Mouse (Mus musculus): ENCODE measurements around the gene Il2rb. TPM values are rescaled to one million over a fixed set of nuclear protein-coding genes. Genes with fewer than 3 reads are reported as not detected.

The Il2rb gene
- total RNA-seq, 2 experiments from 2014 or later: 0.08 TPM; not detected in 1

DNA sequence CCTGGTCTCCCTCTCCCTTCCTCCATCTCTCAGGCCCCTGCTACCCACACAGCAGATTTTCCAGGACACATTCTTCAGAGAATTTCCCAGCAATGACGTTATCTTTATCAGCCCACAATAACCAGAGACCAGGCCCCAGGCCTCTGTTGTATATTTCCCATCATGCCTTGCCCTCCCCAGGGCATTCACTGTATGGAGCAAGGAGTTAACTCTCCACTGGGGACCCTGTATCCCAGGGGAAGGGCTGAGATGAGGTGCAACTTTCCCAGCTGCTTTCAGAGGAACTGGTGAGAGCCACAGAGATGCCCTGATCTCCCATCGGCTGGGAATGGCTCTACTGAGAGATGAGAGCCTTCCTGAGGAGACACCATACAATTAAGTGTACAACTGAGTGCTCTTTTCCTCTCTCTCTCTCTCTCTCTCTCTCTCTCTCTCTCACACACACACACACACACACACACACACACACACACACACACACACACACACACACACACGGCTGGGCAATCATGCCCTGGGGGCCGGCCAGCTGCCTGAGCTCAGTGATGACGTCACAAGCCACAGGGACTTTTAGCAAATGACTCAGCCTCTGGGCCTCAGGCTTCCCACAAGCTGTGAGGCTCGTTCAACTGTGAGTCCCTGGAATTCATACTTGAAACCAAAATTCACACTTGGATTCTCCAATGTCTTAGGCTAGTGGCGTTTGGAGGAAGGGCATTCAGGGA, 45.2 kb downstream of the Il2rb start:
- intact Hi-C loops (cut with DNase I): loop anchor here (2.0 to 10.0 kb wide), 3 partner anchors 75 to 295 kb away; no protein-coding TSS in a partner anchor
- peak; percentile 50 for DNase-seq

DNA sequence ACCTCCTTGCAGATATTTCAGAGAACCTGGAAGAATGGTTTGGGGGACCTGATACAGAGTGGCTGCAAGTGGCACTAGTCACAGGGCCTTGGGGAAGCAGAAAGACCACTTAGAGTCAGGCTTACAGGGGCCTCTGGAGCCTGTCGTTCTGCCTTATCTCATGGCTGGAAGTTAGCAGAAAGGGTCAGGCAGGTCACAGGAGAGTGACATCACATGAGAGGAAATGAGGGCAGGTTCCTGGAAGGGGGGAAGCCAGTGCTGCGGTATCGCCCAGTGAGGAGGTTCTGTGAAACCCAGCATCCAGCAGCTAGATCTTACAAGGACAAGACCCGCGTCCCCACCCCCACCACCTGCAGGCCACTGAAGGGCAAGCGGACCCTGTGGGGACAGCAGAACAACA, 45.9 kb downstream of the Il2rb start:
- DNase-seq: no peak
- intact Hi-C loops (cut with DNase I): loop anchor here (2.0 to 10.0 kb wide), 3 partner anchors 76 to 296 kb away; no protein-coding TSS in a partner anchor

GRCm38 (mm10) chr15:78447746-78448535, 47.1 kb downstream of the Il2rb start:
- intact Hi-C loops (cut with DNase I): loop anchor here (2.0 to 10.0 kb wide), 3 partner anchors 77 to 297 kb away; no protein-coding TSS in a partner anchor
- peak; percentile 97 for DNase-seq

DNA sequence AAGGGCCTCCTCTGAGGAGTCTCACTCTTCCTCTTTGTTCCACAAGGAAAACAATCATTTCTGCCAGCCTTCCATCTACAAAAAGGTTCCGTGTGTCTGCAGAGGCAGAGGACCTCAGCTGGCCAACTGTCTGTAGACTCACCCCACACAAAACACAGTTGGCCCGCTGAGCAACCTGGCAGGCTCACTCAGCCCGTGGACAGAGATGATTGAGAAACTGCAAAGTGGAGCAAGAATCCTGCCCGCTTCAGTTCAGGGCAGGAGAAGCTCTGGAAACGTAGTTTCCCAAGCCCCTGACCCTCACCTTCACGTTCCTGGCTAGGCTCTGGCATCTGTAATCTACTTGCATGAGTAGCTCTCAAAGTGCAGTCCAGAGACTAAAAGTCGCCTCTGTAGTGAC, 48.0 kb downstream of the Il2rb start:
- DNase-seq: no peak
- intact Hi-C loops (cut with DNase I): loop anchor here (5.0 to 10.0 kb wide), 2 partner anchors 135 to 298 kb away; no protein-coding TSS in a partner anchor

- intact Hi-C loops (cut with DNase I): loop anchor here (10.0 kb wide), 1 partner anchor 301 kb away; no protein-coding TSS in a partner anchor
- no peak for DNase-seq
These were observed 51.2 kb downstream of the Il2rb start for GRCm38 (mm10) chr15:78443857-78444256.

DNA sequence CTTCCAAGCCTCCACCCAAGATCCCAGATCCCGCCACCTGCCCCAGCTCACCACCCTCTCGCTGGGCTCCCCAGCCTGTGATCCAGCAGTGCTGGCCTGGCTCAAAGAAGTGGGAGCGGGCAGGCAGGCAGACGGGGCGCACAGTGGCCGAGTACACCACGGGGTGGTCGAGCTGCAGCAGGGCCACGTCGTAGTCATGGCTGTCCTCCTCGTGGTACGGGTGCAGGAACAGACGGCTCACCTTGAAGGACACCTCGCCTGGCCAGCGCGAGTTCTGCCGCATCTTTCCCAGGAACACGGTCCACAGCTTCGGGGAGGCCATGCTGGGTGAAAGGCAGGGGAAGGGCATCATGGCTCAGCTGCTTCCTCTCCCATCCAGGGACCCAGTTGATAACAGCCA, 52.8 kb downstream of the Il2rb start:
- intact Hi-C loops (cut with DNase I): loop anchor here (10.0 kb wide), 1 partner anchor 303 kb away; no protein-coding TSS in a partner anchor
- DNase-seq: no peak

DNA sequence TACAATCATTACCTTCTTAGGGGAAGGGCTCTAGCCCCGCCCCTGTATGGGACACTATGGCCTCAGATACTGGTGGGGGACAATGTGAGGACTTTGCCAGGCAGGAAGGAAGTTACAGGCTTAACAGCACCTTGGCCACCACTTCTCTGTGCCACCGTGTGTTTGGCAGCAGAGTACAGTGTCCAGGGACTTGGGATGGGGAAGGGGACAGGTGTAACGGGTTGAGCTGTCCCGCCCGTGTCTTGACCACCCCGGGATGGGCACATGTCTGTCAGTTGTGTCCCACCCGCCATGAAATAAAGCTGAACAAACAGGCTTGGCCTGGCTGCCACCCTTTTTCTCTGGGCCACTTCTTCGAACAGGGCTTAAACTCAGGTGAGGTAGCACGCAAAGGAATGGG, 56.1 kb downstream of the Il2rb start:
- DNase-seq: no peak

DNA sequence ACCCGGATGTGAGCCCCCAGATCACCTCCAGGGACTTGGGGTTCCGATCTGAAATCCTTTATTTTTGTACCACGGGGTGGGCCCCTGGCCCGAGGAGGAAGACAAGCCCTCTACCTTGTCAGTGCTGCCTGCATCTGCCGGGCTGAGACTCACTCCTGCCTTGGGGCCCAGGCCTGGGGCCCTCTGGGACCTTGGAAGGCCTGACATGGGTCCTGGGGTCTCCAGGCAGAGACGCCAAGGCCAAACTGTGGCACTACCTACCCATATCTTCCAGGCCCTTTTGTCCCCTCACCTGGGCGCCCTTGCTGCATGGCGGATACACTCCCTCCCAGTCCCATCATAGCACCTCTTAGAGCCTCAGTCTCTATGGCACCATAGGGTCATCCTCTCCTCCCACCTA, 56.6 kb downstream of the Il2rb start:
- intact Hi-C loops (cut with DNase I): loop anchor here (10.0 kb wide), 1 partner anchor 464 kb away; the partner anchor contains the start of gene Eif3d
- no peak for DNase-seq

More for the DNA sequence above, 56.1 kb downstream of the Il2rb start:
- intact Hi-C loops (cut with DNase I): loop anchor here (10.0 kb wide), 1 partner anchor 464 kb away; the partner anchor contains the start of gene Eif3d

DNA sequence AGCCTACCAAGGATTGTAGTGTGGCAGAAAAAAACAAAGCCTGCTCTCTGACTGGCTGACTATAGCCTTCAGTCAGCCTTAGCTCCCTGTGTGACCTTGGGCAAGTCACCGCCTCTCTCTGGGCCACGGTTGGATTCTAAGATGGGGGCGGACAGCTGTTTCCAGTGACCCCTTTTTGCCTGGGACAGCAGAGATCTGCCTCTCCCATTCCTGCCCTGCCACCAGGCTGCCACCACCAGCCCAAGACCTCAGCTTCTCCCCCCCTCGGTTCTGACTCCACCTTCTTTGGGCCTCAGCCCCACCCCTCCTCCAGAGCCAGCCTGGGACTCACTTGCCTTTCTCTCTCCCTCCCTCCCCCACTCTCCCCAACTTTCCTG, 57.1 kb downstream of the Il2rb start:
- no peak for DNase-seq
- intact Hi-C loops (cut with DNase I): loop anchor here (10.0 kb wide), 1 partner anchor 463 kb away; the partner anchor contains the start of gene Eif3d

DNA sequence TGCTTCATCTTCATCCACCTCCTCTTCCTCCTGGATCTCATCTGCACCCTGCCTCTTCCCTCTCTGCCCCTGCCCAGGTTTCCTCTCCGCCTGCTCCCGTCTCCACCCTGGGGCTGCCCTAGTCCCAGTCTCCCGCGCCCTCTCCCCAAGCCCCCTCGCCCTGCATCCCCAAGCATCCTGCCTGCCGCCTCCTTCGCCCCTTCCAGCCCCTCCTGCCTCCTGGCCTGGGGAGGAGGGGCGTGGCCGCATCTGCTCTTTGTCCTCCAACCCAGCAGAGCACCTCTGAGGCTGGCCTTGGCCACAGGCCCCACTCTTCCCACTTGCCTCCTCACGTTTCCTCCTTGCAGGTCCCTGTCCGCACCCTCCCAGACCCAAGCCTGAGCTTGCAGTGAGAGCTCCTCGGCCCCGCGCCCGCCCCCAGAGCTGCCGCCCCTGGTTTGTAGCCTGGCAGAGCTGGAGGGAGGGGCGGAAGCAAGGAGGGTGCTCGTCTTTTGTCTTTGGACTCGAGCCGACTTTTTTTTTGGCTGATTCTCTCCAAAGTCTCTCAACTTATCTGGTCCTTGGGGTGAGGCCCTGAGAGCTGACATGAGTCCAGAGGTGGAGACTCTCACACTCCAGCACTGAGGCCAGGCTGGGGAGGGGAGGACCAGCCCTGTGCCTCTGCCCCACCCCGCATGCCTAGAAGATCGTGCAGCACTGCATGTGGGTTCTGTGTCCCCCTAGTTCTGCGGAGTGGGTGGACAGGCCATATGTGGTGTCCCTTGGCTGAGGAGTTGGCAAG, 57.6 kb downstream of the Il2rb start:
- peak; percentile 56 for DNase-seq
- intact Hi-C loops (cut with DNase I): loop anchor here (10.0 kb wide), 1 partner anchor 463 kb away; the partner anchor contains the start of gene Eif3d

- intact Hi-C loops (cut with DNase I): loop anchor here (10.0 kb wide), 1 partner anchor 462 kb away; the partner anchor contains the start of gene Eif3d
- DNase-seq: peak; percentile 92
These were observed 58.5 kb downstream of the Il2rb start for GRCm38 (mm10) chr15:78436380-78437192.

DNA sequence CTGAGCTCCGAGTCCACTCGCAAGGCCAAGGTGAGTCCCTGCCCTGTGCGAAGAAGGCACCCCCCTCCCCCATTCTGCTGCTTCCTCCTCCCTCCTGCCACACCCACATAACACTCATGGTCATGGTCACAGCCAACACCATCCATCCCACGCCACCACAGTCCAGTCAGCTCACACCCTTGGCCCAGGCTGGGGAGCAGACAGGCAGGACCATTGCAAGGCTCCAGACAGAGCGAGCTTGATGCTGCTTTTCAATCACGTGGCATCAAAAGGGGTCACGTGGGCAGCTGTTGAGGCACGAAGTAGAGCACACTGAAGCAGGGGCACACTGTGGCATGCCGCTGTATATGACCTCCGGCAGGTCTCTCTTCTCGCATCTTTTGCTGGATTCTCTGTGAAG, 59.4 kb downstream of the Il2rb start:
- intact Hi-C loops (cut with DNase I): loop anchor here (10.0 kb wide), 1 partner anchor 461 kb away; the partner anchor contains the start of gene Eif3d
- DNase-seq: no peak

GRCm38 (mm10) chr15:78434896-78435520, 60.1 kb downstream of the Il2rb start:
- DNase-seq: peak; percentile 67
- intact Hi-C loops (cut with DNase I): loop anchor here (10.0 kb wide), 1 partner anchor 460 kb away; the partner anchor contains the start of gene Eif3d

DNA sequence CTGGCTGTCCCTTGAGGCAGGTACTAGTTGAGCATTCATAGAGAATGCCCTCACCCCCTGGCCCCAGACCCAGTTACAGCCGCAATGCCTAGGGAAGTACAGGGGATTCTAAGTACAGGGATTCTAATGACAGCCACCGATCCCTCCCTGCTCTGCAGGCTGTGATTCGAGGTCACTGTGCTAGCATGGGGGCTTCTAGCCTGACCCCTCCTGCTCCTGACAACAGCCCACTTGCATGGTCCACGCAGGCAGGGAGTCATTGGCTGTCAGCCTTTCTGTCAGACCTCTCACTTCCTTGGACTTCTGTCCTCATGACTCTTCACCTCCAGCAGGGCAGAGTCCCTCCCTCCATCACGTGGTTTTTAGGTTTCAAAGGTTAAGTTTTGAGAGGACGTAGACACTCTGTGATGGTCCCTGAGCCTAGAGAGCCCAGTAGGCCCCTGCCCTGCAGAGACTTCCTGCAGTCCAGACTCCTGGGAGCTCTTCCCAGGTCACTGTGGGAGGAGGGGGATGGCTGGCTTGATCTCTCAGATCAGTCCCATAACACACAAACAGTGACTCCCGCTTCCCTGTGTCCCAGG, 63.4 kb downstream of the Il2rb start:
- intact Hi-C loops (cut with DNase I): loop anchor here (10.0 kb wide), 1 partner anchor 457 kb away; the partner anchor contains the start of gene Eif3d
- no peak for DNase-seq

GRCm38 (mm10) chr15:78430874-78431273, 64.2 kb downstream of the Il2rb start:
- DNase-seq: no peak
- intact Hi-C loops (cut with DNase I): loop anchor here (10.0 kb wide), 1 partner anchor 456 kb away; the partner anchor contains the start of gene Eif3d

DNA sequence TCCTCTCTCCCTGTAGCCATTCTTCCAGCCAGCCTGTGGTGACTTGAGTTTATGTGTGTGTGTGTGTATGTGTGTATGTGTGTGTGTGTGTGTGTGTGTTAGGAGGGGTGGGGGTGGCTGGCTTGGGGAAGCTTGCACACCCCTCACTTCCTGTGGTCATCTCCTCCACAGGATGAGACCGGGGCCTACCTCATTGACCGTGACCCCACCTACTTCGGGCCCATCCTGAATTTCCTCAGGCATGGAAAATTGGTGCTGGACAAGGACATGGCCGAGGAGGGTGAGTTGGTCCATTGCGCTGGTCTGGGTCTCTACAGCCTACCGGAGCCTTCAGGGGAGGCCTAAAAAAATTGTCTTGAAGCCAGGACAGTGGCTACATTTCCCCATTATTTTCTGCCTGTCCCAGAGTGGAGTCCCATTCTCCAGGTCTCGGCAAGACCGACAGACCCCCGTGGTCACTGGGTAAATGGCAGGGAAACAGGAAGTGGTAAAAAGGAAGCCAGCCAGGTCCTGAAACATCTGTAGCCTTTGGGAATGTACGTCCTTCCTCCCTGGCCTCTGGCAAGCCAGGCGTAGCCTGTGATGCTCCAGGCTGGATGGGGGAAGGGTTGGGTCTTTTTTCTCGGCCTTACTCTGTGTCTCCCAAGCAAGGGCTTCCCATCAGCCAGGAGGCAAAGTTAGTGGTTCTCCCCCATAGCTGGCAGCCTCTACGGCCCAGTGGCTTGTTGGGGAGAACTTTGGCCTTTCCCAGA, 65.0 kb downstream of the Il2rb start:
- no peak for DNase-seq
- intact Hi-C loops (cut with DNase I): loop anchor here (10.0 kb wide), 1 partner anchor 455 kb away; the partner anchor contains the start of gene Eif3d

Measured in left cerebral cortex, postnatal 4 days (tissue).